Mouse (Mus musculus): Measurements from ENCODE around the gene Pdgfd.

GRCm38 (mm10) chr9:6366550-6366949 lies 198.2 kb downstream of the Pdgfd start:
- TF ChIP-seq CTCF (IDR thresholded peaks at IDR 0.05; ENCODE audit: insufficient read depth, low read length) (no peak), POLR2A (IDR thresholded peaks at IDR 0.05; ENCODE audit: borderline replicate concordance, extremely low read depth, low read depth, low read length) (no peak)

Data from lung, adult 2 months (tissue).